Mouse (Mus musculus): Measurements from ENCODE around the gene Mob1a.

The Mob1a gene

DNA sequence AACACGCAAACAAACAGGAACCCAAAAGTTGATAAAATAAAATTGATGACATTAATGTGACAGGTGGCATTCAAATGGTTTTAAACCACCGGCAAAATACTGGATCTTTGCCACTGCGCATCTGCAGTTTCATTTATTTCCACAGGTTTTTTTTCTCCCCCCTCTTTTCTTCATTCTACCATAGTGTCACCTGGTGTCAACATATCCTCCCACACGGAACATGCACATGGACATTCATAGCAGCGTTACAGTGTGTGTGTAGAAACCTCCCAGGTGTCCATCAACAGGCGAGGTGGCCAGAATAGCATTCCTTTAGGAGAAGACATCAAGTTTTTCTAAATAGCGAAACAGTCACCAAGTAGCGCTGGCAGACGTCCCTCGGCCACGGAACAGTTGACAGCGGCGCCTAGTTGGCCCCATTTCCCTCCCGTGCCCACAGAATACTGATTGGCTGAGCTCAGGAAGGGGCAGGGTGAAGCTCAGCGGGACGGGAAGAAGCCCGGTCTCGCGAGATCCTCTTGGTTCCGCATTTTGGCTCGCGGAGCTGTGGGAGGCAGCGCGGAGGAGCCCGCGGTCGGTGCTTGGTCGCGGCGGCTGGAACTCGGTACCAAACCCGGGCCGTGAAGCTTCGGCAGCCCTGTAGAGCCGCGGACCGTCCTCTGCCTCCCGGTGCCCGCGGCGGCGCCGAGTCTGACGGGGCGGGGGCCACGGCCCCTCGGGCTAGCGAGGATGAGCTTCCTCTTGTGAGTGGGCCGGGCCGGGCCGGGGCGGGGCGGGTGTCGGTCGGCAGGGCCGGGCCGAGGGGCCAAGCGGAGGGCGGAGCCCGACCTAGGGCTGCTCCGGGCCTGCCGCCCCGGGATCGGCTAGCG lies at the start of gene Mob1a, which contains the start of gene Mthfd2:
Gene Mob1a (plus strand): TSS at position 492 of the 869 bp plus-strand sequence.
Gene Mthfd2 (minus strand): TSS at position 384 of the 869 bp plus-strand sequence.
- DNase-seq (ENCODE audit: low spot score in 2 of 2): peak; percentile 97

DNA sequence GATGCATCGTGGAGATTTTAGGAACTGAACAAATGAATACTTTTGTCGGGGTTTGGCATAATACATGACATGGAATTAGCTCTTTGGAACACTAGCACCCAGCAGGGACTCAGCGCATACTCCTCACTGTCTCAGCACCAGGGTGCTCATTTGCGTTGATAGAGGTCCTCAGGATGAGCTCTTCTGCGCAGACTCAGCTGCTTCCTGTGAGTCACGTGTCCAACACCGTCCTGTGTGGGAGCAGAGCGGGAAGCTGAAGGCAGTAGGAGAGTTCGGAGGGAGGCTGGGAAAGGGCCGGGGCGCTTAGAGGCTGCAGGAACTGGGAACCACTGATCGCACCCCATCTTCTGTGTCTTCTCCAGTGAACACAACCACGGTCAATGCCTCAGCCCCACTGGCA lies 48.7 kb upstream of the Mob1a start:
- no peak for DNase-seq (ENCODE audit: low spot score in 2 of 2)

DNA sequence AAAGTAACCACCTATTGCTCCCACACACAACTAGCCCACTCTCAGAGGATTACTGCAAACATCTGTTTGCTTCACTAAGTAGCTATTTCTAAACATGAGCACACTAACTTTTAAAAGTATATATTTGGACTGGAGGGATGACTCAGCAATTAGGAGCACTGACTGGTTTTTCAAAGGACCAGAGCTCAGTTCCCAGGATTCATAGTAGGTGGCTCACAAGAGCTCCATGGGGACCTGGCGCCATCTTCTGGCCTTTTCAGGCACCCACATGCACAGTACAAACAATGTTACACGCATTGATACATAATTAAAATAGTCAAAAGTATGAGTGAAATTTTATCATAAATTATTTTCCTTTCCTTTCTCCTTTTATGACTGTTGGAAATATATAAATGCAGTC lies 46.9 kb upstream of the Mob1a start:
- DNase-seq (ENCODE audit: low spot score in 2 of 2): no peak

DNA sequence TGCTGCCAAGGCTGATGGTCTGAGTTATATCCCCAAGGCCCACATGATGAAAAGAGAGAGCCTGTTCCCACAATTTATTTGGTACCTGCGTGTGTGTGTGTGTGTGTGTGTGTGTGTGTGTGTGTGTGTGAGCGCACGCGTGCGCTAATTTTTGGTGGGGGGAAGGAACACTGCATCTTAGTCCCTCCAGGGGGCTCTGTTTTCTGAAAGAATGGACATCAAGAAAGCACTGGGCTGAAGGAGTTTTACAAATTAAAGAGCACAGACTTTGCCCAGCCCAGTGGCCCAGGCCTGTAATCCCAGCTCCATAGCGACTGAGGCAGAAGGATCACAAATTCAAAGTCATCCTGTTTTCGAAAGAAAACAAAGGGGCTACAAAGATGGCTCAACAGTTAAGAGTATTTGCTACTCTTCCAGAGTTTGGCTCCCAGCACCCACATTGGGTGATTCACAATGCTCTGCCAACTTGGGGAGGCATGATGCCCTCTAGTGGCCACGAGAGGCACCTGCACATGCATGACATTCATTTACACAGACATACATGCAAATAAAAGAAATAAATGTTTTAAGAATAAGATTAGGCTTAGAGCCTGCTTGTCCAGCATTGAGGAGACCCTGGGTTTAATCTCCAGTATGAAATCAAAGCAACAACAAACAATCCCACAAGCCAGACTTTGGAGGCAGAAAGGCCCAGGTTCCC lies 45.4 kb upstream of the Mob1a start:
- DNase-seq (ENCODE audit: low spot score in 2 of 2): no peak

DNA sequence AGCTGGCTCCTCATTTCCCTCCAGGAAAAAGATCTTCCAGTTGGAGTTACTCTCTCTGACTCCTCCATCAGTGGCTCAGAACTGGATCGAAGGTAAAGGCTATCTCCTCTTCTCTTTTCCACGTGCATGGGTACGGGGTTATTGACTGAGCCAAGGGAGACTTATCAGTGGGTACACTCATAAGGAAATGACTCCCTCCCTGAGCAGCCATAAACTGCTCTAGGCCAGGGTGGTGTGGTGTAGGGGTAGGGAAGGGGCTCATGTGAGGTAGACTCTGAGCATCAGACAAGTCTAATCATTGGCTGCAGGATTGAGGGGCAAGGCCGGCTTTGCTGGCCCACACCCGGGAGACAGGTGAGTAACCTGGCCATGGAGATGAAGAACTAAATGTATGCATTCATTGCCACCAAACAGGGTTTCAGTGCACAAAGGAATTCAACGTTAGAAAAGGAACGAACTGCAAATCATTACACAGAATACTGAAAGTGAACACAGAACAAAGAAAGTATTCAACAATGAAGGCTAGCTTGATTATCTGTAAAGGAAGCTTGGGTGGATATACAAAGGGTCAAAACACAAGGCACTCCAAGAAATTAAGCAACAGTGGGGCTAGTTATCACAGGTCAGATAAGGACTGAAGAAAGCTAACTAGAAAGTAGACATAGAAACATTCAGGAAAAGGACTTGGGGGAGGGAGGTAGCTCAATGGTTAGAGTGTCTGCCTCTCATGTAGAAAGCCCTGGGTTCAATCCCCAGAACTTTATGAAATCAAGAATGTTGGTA lies 25.2 kb upstream of the Mob1a start:
- no peak for DNase-seq (ENCODE audit: low spot score in 2 of 2)

DNA sequence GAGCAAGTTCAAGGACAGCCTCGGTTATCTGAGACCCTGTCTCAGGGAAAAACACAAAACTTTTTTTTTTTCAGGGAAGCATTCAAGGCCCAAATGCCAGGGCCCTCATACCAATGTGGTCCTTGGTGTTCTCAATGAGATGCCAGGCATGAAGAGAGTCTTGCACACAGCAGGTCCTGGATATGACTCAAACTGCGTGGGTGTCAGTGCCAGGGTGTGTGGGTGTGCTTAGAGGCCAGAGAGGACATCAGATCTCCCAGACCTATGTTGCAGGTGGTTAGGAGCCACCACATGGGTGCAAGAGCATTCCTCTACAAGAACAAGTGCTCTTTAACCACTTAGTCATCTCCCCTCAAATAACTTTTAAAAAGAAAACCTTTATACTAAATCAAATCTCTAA lies 24.5 kb upstream of the Mob1a start:
- no peak for DNase-seq (ENCODE audit: low spot score in 2 of 2)

DNA sequence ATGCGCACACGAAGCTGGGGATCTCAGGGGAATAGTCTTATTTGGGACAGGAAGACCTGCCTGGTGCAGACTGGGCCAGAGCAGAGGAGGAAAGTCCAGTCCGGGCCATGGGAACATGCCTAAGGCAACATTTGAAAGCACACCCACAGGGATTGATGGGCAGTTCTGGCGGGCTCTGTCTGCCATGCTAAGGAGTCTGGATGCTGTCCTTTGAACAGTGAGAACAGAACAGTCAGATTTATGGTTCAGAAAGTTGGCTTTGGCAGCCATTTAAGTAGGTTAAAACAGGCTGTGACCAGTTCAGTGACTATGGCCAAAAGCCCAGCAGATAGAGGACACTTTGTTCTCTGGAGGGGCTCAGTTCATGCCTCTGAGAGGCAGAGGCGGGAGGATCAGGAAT lies 23.6 kb upstream of the Mob1a start:
- no peak for DNase-seq (ENCODE audit: low spot score in 2 of 2)

DNA sequence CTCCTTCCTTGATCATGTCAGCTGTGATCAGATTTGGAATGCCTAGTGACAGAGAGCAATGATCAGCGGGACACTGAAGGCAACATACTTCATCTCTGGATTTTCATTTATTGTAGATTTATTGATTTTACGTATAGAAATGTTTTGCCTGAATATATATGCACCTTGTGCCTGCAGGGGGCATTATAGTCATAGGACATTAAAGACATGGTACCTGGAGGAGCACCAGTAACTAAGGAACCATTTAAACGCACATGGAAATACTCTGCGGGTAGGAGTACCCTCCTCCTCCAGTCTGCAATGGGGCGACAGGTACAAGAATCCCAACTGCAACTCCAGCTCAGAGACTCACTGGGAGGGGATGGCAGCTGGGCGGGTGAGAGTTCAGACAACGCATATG lies 16.8 kb upstream of the Mob1a start:
- DNase-seq (ENCODE audit: low spot score in 2 of 2): no peak

DNA sequence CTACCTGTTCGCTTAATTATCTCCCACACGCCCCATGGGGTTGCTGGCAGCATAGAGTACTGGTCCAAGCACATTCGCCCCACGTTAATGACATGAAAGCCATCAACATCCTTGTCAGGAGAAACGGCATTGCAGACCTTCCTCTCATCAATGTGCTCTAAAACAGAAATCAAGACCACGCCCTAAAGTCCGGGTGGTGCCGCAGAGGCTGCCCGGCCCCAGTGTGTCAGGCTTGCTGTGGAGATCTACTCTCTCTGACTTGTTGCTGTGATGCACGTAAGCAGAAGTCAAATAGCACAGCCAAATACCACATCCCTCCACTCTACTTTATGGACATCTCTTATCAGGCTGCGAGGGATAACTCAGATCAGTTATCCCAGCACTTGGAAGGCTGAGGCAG lies 14.6 kb upstream of the Mob1a start:
- no peak for DNase-seq (ENCODE audit: low spot score in 2 of 2)

DNA sequence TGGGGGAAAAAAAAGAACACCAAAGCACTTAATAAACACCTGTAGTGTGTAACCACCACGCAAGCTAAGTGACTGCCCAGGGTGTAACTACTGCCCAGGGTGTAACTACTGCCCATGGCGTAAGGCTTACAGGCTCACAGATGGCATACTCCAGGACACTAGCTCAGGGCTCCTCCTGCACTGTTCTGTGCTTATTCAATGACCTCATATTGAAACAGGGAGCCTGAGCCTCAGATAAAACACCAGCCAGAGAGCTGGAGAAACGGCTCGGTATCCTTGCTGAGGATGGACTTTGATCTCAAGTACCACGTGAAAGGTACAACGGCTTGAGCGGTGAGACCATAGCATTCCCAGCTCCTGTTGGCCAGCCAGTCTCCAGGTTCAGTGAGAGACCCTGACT lies 13.8 kb upstream of the Mob1a start:
- DNase-seq (ENCODE audit: low spot score in 2 of 2): no peak

DNA sequence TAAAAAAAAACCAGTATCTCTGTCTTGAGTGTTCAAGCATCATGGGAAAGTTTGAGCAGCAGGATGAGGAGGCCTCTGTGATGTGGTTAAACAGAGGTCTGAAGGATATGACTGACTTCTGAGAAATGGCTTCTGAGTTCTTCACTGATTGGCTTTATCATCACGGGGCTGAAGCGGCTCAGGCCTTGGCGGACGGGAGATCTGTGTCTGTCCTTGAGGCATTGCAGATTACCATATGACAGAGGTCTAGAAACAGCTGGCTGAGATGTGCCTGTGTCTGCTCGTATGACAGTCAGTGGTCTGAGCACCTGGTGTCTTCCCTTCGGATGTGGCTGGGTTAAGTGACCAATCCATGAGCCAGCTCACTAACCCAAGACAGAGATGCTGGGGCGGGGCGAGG lies 13.3 kb upstream of the Mob1a start:
- DNase-seq (ENCODE audit: low spot score in 2 of 2): no peak

DNA sequence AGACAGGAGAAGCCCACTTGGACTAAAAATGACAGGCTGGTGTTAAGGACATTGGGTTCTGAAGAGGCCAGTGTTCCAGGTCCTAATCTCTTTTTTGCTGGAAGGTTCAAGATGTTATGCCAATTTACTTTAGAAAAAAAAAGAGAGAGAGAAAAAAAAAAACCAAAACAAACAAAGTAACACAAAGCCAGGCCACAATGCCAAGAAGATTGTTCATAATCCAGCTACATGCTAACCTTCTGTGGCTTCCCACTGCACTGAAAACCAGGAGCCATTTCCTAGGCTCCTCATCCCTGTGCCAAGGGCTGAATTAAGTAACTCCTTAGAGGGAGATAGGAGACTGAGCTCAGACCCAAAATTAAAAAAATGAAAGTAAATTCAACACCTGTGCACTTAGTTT lies 10.5 kb upstream of the Mob1a start:
- DNase-seq (ENCODE audit: low spot score in 2 of 2): no peak

DNA sequence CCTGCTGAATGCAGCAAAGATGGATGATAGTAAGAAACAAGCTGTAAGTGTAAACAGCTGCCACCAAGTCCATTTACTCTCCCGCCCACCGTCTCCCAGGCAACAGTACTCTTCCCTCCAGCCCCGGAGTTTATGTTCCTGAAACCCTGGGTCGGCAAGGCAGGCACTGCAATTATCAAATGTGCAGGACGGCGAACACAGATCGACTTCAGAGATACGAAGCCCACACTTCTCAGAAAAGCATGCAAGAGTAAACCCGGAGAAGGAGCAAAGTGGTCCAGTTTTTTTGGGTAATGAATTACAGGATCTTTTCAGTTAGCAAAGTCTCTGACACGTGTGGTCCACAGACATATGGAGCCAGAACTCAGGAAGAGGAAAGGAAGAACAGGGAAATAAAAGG lies 9.8 kb upstream of the Mob1a start:
- peak; percentile 41 for DNase-seq (ENCODE audit: low spot score in 2 of 2)

DNA sequence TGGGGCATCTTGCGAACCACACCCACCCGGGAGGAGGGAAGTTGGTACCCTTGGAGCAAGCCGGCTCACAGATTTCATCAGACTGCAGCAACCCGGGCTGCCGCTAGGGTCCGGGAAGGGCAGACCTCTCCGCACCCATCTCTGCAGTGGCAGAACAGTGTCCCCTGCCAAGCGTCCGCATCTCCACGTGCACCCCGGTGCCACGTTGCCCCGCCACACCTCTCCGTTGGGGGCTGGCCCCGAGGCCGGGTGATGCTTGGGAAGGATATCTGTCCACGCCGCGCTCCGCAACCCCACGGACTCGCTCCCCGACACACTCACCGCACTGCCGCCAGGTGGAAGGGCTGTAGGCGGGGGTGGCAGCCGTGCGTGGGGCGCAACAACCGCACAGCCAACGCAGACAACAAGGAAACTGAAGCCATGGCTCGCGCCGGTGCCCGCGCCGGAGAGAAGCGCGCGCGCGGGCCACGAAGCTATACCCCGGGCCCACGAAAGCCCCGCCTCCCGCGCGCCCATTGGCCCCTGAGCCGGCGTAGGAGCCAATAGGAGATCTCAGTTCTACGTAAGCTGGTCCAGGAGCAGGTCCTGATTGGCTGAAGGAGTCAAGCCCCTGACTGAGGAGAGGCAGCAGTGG lies 8.6 kb upstream of the Mob1a start:
- DNase-seq (ENCODE audit: low spot score in 2 of 2): peak; percentile 97

DNA sequence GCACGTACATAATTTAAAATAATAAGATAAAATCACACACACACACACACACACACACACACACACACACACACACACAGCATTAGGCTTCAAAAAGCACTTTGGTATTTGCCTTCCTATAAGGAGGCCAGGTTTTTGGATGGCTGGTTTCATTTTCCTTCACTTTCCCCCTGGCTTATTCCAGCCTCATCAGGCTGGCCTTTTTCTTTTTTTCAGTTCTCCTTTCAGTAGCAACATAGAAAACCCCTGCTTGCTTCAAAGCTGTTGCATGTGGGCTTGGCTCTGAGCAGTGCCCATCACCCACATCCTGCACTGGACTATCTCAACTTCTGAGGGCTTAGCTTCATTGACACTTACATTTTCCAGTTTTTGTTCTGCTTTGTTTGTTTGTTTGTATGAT lies 3.9 kb upstream of the Mob1a start:
- no peak for DNase-seq (ENCODE audit: low spot score in 2 of 2)

DNA sequence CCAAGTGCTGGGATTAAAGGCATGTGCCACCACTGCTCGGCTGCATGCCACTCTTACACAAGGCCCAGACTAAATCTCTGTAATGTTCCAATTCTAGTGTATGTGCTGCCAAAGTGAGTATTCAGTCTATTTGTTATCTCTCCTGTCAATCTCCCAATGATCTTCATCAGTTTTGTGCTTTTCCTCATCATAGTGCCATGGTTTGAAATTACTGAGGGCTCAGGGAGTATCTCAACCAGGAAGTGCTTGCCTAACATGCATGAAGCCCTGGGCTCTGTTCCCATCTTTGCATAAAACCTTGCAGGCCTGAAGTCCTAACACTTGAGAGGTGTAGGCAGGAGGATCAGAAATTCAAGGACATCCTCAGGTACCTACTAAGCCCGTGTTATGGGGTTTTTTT lies 3.0 kb upstream of the Mob1a start:
- no peak for DNase-seq (ENCODE audit: low spot score in 2 of 2)

DNA sequence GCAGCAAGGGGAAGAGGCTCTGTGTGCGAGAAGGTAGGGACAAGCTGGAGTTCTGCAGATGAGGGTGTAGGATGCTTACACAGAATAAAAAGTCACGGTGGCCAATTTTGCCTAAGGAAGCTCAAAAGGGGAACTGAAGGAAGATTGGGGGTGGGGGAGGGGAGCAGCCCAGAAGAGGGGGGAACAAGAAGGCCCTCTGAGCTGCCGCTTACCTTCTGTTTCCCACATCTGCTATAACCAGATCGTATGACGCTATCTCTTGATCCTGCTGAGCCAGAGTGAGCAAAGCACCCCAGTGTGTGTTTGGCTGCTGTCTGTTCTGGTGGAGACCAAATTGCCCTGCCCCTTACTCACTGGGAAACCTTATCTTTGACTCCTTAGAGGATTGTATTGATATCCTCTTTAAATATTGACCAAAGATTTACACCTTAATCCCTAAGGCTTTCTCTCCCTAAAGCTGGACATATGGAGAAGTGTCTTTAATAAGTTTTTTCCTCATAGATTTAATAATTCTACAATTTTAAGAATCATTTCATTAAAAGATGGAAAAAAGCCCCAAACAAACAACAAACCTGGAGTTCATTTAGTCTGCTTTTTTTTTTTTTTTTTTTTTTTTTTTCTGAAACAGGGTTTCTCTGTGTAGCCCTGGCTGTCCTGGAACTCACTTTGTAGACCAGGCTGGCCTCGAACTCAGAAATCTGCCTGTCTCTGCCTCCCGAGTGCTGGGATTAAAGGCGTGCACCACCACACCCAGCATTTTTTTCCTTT lies 2.0 kb upstream of the Mob1a start:
- no peak for DNase-seq (ENCODE audit: low spot score in 2 of 2)

DNA sequence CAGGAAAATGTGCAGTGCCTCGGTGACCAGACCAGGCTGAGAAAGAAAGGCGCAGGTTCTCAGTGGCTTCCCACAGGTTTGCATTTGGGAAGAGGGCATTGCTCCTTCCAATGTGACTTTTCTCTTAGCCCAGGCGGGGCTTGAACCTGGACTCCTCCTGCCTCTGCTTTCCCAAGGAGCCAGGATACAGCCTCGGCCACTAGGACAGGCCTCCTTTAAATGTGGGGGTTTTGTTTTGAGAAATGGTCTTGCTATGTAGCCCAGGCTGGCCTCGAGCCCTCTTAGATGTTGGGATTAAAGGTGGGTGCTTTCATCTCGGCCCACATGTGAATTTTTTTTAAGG lies 549 bp downstream of the Mob1a start:
- DNase-seq (ENCODE audit: low spot score in 2 of 2): no peak

DNA sequence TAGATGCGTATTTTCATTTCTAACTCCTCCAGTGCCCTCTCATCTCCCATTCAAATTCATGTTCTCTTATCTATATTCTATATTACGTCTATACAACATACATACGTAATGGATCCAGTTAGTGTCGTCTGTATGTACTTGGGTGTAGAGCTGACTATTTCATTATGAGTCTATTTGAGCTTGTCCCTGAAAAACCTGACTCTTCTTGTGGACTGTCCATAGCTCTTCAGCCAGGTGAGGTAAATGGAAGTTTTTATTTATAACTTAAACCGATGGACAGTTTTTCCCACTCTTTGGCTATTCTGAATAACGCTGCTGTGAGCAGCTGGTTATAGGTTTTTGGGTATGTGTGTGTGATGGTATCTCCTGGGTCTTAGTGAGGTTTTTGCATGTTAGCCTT lies 945 bp downstream of the Mob1a start:
- DNase-seq (ENCODE audit: low spot score in 2 of 2): no peak

DNA sequence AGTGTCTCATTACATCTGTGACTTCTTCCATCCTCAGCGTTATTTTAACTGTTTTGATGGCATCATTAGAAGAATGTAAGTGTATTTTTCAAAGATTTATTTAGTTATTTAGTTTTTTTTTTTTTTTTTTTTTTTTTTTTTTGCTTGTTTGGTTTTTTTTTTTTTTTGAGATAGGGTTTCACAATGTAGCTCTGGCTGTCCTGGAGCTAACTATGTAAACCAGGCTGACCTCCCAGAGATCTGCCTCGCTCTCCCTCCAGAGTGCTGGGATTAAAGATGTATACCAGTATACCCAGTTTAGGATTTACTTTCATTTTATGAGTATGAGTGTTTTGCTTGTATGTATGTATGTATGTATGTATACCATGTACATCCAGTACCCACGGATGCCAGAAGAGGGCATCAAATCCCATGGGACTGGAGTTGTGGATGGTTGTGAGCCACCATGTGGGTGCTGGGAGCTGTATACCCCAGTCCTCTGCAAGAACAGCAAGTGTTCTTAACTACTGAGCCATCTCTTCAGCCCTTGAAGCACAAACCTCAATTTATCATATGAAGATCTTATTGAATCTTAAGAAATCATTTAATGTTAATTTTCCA lies 1.9 kb downstream of the Mob1a start:
- no peak for DNase-seq (ENCODE audit: low spot score in 2 of 2)

DNA sequence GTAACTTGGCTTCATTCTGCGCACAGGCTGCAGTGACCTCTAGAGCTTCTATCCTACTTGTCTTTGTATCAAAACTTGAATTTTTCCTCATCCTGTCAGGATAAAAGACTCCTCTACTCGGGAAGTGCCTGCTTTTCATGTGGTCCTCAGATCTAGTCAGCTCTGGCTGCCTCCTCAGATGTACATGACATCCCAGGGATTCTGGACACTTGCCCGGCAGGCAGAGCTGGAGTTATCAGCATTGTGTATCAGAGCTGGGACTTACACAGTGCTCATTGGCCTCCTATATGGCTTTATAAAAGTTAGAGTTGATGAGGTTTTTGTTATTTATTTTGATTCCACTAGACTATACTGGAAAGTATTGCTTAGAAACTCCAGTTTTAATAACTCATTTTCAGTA lies 15.6 kb downstream of the Mob1a start:
- no peak for DNase-seq (ENCODE audit: low spot score in 2 of 2)
